Mouse (Mus musculus) layer of hippocampus, adult 18-20 months (tissue): ENCODE measurements around the gene Elf1. TPM values are rescaled to one million over a fixed set of nuclear protein-coding genes. Genes with fewer than 3 reads are reported as not detected.
A peak's percentile ranks its signal among the peaks of the same experiment; 100 is the strongest.
"Not testable (repeated sequence)": the region's sequence is repeated elsewhere in the genome, so short reads cannot be mapped to it uniquely, and the experiment has no call there.

Source experiments
- DNase-seq, 2 experiments: peaks; one replicate each; pipeline ENCODE4 v3.0.0; 2022; ENCODE audit warnings: low spot score in 2 of 2
- long read RNA-seq: library from polyadenylated mRNA; stranded (forward); transcript quantifications from one replicate; pipeline ENCODE4 v2.0.0, GENCODE M21; 2021
- total RNA-seq, 2 experiments: library from RNA; stranded (reverse); gene quantifications; 2 replicates each; pipeline ENCODE4 v1.2.3; 2021

Elf1 gene
- 1 to 10 TPM; 4.7 to 5.1 TPM for total RNA-seq
- long read RNA-seq, full-length matches to known transcripts, result 3 of 4 reads
- long read RNA-seq, partial matches to known transcripts, result 1 of 4 reads
- long read RNA-seq, other reads (novel, unspliced or antisense), result 0 of 4 reads

GRCm38 (mm10) chr14:79480624-79481338 lies at the start of gene Elf1:
Elf1 (plus strand) TSS chr14:79481194.
- DNase-seq, result peak; percentile 91 to 97

GRCm38 (mm10) chr14:79434068-79434467 lies 46.9 kb upstream of the Elf1 start:
- DNase-seq, result no peak

GRCm38 (mm10) chr14:79440655-79441054 lies 40.3 kb upstream of the Elf1 start:
- no peak for DNase-seq

- no peak for DNase-seq
These were observed 39.6 kb upstream of the Elf1 start for GRCm38 (mm10) chr14:79441441-79441840.

GRCm38 (mm10) chr14:79444601-79445000 lies 36.4 kb upstream of the Elf1 start:
- DNase-seq, result no peak

GRCm38 (mm10) chr14:79445055-79445620 lies 35.9 kb upstream of the Elf1 start:
- peak; percentile 31 to 64 for DNase-seq

- peak; percentile 64 to 86 for DNase-seq
These were observed 29.1 kb upstream of the Elf1 start, which contains the start of gene Kbtbd6 for GRCm38 (mm10) chr14:79451681-79452590. Kbtbd6 (plus strand) TSS chr14:79451835.

- not testable (repeated sequence) for DNase-seq
These were observed 28.4 kb upstream of the Elf1 start for GRCm38 (mm10) chr14:79452591-79452934.

- DNase-seq, result no peak
These were observed 20.6 kb upstream of the Elf1 start for GRCm38 (mm10) chr14:79460401-79460800.

GRCm38 (mm10) chr14:79460988-79461387 lies 20.0 kb upstream of the Elf1 start:
- DNase-seq, result no peak

GRCm38 (mm10) chr14:79465623-79466022 lies 15.4 kb upstream of the Elf1 start:
- DNase-seq, result no peak

GRCm38 (mm10) chr14:79467621-79468020 lies 13.4 kb upstream of the Elf1 start:
- DNase-seq, result peak; percentile 34 to 85

- DNase-seq, result no peak
These were observed 7.6 kb upstream of the Elf1 start for GRCm38 (mm10) chr14:79473384-79473783.

GRCm38 (mm10) chr14:79481339-79482151 lies 551 bp downstream of the Elf1 start, which contains the start of gene Wbp4:
Wbp4 (minus strand) TSS chr14:79481520.
- DNase-seq, result peak; percentile 93 to 97

GRCm38 (mm10) chr14:79482251-79482661 lies 1.3 kb downstream of the Elf1 start:
- peak; percentile 24 to 51 for DNase-seq

GRCm38 (mm10) chr14:79482747-79483355 lies 1.9 kb downstream of the Elf1 start:
- no peak for DNase-seq

- DNase-seq, result no peak
These were observed 2.7 kb downstream of the Elf1 start for GRCm38 (mm10) chr14:79483611-79484120.

GRCm38 (mm10) chr14:79486617-79486992 lies 5.6 kb downstream of the Elf1 start:
- DNase-seq, result no peak

GRCm38 (mm10) chr14:79486993-79487731 lies 6.2 kb downstream of the Elf1 start:
- DNase-seq, result peak in 1 of 2 experiments; percentile 67
